Mouse (Mus musculus) heart, embryonic 10.5 days (tissue): ENCODE results near the gene Tceal9. TPM values are rescaled to one million over a fixed set of nuclear protein-coding genes. Genes with fewer than 3 reads are reported as not detected.
"Not testable (repeated sequence)": the region's sequence is repeated elsewhere in the genome, so short reads cannot be mapped to it uniquely, and the experiment has no call there.

ENCODE experiments used
- DNase-seq: peaks from one replicate; pipeline ENCODE4 v3.0.0-alpha.2; 2017; ENCODE audit warnings: low spot score
- H3K27ac ChIP-seq: fragments of 300-500 bp; sonication (generic); 2 replicates; pipeline ENCODE4 v1.5.1; 2016; ENCODE audit warnings: mild to moderate bottlenecking
- H3K27me3 ChIP-seq: fragments of 300-500 bp; sonication (generic); 2 replicates; pipeline ENCODE4 v1.6.1; 2016; ENCODE audit warnings: mild to moderate bottlenecking; ENCODE audit not compliant: poor library complexity, insufficient read depth, severe bottlenecking
- H3K36me3 ChIP-seq: fragments of 300-500 bp; sonication (generic); 2 replicates; pipeline ENCODE4 v1.6.1; 2016; ENCODE audit warnings: mild to moderate bottlenecking, moderate library complexity
- H3K4me1 ChIP-seq: fragments of 300-500 bp; sonication (generic); 2 replicates; pipeline ENCODE4 v1.6.1; 2016; ENCODE audit warnings: mild to moderate bottlenecking
- H3K4me3 ChIP-seq: fragments of 300-500 bp; sonication (generic); 2 replicates; pipeline ENCODE4 v1.5.1; 2016; ENCODE audit warnings: mild to moderate bottlenecking, moderate library complexity
- H3K9me3 ChIP-seq: fragments of 300-500 bp; sonication (generic); 2 replicates; pipeline ENCODE4 v1.6.1; 2016; ENCODE audit warnings: mild to moderate bottlenecking, moderate library complexity
- WGBS: fragments of 180-500 bp; shearing (Covaris S2); methylation state at CpG from one replicate; pipeline ENCODE4 v1.1.7; 2016; 5-methylcytosine and 5-hydroxymethylcytosine counted together
- polyA plus RNA-seq: library from polyadenylated mRNA; unstranded; fragments of >200 nt; fragmentation: Nextera tagmentation; extraction: Ambion mirVana; gene quantifications from 2 replicates; pipeline ENCODE4 v1.2.1, GENCODE M21; 2016

Gene Tceal9
- polyA plus RNA-seq, result 514 and 610 TPM in 2 replicates

DNA sequence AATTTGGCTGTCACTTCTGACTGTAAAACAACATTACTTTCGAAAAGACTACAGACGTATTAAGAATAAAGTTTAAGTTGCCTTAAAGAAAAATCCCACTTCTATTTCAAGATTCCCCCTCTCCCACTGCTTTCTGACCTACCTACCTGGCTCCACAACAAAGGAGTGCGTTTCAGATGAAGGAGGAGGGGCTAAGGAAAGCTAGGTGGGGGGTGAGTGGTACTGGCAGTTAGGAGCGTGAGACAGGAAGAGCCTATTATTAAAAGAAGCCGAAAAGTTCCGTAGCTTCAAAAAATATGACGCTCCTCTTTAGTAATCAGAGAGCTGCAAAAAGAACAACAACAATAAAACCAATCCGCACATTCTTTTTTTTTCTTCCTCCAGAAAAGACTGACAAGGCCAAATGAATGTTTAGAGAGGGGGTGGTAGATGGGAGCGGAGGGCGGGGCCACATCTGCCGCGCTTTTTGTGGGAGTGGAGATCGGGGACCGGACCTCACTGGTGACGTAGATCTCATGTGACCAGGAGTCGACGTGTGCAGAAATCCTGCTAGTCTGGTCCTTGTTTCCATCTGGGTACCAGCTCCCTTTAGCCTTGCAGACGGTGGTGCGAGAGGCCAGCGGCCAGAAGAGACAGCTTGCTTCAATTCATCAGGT is at the start of gene Tceal9:
Tceal9 (plus strand) TSS at position 506 of the 656 bp plus-strand sequence.
- peaks cover 12% of the 10 kb centered on the region; the same call in 1 of the 2 replicates for H3K36me3 ChIP-seq
- H3K9me3 ChIP-seq, result no peaks in the 10 kb centered on the region
- 24% methylated on average over 20 of the region's 20 CpGs for WGBS
- H3K27ac ChIP-seq, result peak within 1 kb of the TSS; percentile 91
- no peaks in the 10 kb centered on the region for H3K27me3 ChIP-seq
- no peaks in the 10 kb centered on the region for H3K4me1 ChIP-seq
- H3K4me3 ChIP-seq, result peak within 1 kb of the TSS; percentile 64
- DNase-seq, result peak; percentile 94

GRCm38 (mm10) chrX:136195193-136195944 is 49.5 kb upstream of the Tceal9 start:
- H3K9me3 ChIP-seq, result no peaks in the 10 kb centered on the region
- WGBS, result 81% methylated on average over 16 of the region's 16 CpGs
- H3K27ac ChIP-seq, result no peak overlapping the region
- no peak for DNase-seq
- H3K36me3 ChIP-seq, result no peaks in the 10 kb centered on the region
- no peak overlapping the region for H3K4me3 ChIP-seq
- no peaks in the 10 kb centered on the region for H3K27me3 ChIP-seq
- no peaks in the 10 kb centered on the region for H3K4me1 ChIP-seq

DNA sequence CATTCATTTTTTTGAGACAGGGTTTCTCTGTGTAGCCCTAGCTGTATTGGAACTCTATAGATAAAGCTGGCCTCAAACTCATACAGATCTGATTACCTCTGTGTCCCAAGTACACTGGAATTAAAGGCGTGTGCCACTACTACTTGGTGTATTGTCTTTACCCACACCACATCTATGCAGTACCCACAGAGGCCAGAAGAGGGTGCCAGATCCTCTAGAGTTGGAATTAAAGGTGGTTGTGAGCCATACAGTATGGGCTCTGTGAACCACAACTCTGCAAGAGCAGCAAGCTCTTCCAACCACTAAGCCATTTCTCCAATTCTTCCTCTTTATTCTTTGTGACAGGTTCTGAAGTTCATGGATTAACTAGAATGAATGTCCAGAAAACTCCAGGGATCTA is 48.0 kb upstream of the Tceal9 start:
- WGBS, result 63% methylated on average over 1 of the region's 1 CpGs
- H3K9me3 ChIP-seq, result no peaks in the 10 kb centered on the region
- no peak overlapping the region for H3K4me3 ChIP-seq
- H3K27ac ChIP-seq, result no peak overlapping the region
- DNase-seq, result no peak
- no peaks in the 10 kb centered on the region for H3K36me3 ChIP-seq
- no peaks in the 10 kb centered on the region for H3K27me3 ChIP-seq
- H3K4me1 ChIP-seq, result no peaks in the 10 kb centered on the region

- peak overlapping the region; percentile 57 for H3K4me3 ChIP-seq
- H3K27me3 ChIP-seq, result no peaks in the 10 kb centered on the region
- peak; percentile 74 for DNase-seq
- 24% methylated on average over 7 of the region's 7 CpGs for WGBS
- no peaks in the 10 kb centered on the region for H3K36me3 ChIP-seq
- H3K9me3 ChIP-seq, result no peaks in the 10 kb centered on the region
- no peaks in the 10 kb centered on the region for H3K4me1 ChIP-seq
- peak overlapping the region; percentile 73 for H3K27ac ChIP-seq
Measured at GRCm38 (mm10) chrX:136203257-136203656, 41.6 kb upstream of the Tceal9 start.

DNA sequence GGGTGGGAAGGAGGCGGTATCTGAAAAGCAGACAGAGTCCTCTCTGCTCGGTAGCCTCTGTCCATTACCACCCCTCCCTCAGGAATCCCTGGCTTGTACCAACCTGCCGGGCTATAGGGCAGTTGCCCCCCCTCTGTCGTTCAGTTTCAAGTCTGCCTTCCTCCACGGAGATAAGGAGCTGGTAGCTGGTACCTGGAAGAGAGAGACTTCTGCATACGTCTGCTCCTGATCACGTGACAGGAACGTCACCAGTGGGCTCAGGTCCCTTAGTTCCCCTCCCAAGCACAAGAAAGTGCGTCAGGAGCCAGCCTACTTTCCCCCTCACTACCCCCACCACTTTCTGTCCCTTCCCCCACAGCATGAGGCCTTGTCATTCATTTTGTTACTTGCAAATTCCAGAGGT is 41.2 kb upstream of the Tceal9 start, which contains the start of gene Tceal5:
Tceal5 (minus strand) TSS at position 213 of the 403 bp plus-strand sequence.
- WGBS, result 23% methylated on average over 9 of the region's 9 CpGs
- no peaks in the 10 kb centered on the region for H3K9me3 ChIP-seq
- no peaks in the 10 kb centered on the region for H3K27me3 ChIP-seq
- peak within 1 kb of the TSS; percentile 73 for H3K27ac ChIP-seq
- H3K36me3 ChIP-seq, result no peaks in the 10 kb centered on the region
- no peaks in the 10 kb centered on the region for H3K4me1 ChIP-seq
- DNase-seq, result peak; percentile 88
- peak within 1 kb of the TSS; percentile 57 for H3K4me3 ChIP-seq

DNA sequence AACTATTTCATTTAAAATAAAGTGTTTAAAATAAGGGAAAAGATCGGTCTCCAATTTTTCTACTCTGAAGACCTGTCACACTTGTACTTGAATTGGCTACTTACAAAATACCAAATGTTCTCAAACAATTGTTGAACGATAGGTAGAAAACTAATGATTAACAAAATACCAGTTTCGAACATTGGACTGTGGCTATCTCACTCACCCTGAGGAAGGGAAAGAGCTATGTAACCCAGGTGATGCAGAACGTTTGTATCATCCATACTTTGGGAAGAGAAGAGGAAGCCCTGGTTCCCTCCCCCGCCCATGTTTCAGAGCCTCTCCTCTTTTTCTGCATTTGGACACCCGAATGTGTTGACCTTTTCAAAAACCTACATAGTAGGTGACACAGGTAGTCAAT is 40.5 kb upstream of the Tceal9 start:
- WGBS, result 70% methylated on average over 6 of the region's 6 CpGs
- H3K27me3 ChIP-seq, result no peaks in the 10 kb centered on the region
- H3K9me3 ChIP-seq, result no peaks in the 10 kb centered on the region
- H3K4me3 ChIP-seq, result no peak overlapping the region
- no peak overlapping the region for H3K27ac ChIP-seq
- no peaks in the 10 kb centered on the region for H3K36me3 ChIP-seq
- DNase-seq, result no peak
- no peaks in the 10 kb centered on the region for H3K4me1 ChIP-seq

- Histone ChIP-seq H3K4me1 (no peaks in the 10 kb centered on the region), H3K27me3 (no peaks in the 10 kb centered on the region), H3K36me3 (no peaks in the 10 kb centered on the region), H3K9me3 (no peaks in the 10 kb centered on the region), H3K27ac (no peak overlapping the region), H3K4me3 (no peak overlapping the region)
- WGBS, result 46% methylated on average over 2 of the region's 2 CpGs
- no peak for DNase-seq
Measured at GRCm38 (mm10) chrX:136213396-136213795, 31.5 kb upstream of the Tceal9 start.

- H3K36me3 ChIP-seq, H3K9me3 ChIP-seq, H3K27me3 ChIP-seq, H3K4me1 ChIP-seq, DNase-seq: not testable (repeated sequence)
- WGBS, result 24% methylated on average over 15 of the region's 67 CpGs
- Histone ChIP-seq H3K27ac (0 out of 2 replicates have a peak within 1 kb of the TSS, but pooled peaks have one; percentile 67), H3K4me3 (peak within 1 kb of the TSS; percentile 55)
Measured at GRCm38 (mm10) chrX:136214729-136215677, 29.9 kb upstream of the Tceal9 start, which contains the start of the genes Tceal7 and Bex1. Gene Tceal7 (plus strand): TSS chrX:136214779. Gene Bex1 (minus strand): TSS chrX:136215513.

DNA sequence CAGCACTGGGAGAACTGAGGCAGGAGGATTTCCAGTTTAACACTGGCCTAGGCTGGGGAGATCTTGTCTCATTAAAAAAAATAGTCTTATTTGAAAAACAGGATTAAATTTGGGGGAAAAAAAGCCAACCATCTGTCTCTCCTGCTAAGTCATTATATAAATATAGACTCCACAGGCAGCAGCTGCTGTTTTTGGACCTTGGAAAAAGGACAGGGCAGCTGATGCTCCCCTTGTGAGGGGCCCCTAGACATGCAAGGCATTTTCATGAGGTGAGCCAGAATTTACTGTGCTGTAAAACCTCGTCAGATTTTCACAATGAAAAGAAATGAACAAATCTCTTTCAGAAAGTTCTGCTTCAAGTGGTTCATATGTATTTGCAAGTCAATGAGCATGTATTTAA is 28.6 kb upstream of the Tceal9 start:
- no peaks in the 10 kb centered on the region for H3K4me1 ChIP-seq
- WGBS, result 66% methylated on average over 1 of the region's 1 CpGs
- DNase-seq, result no peak
- H3K36me3 ChIP-seq, result no peaks in the 10 kb centered on the region
- no peaks in the 10 kb centered on the region for H3K27me3 ChIP-seq
- H3K27ac ChIP-seq, result no peak overlapping the region
- no peaks in the 10 kb centered on the region for H3K9me3 ChIP-seq
- H3K4me3 ChIP-seq, result no peak overlapping the region

GRCm38 (mm10) chrX:136223714-136224113 is 21.2 kb upstream of the Tceal9 start:
- no peaks in the 10 kb centered on the region for H3K4me1 ChIP-seq
- H3K27me3 ChIP-seq, result no peaks in the 10 kb centered on the region
- no peak for DNase-seq
- no peak overlapping the region for H3K27ac ChIP-seq
- H3K36me3 ChIP-seq, result no peaks in the 10 kb centered on the region
- WGBS, result 45% methylated on average over 6 of the region's 6 CpGs
- H3K4me3 ChIP-seq, result no peak overlapping the region
- no peaks in the 10 kb centered on the region for H3K9me3 ChIP-seq

- 68% methylated on average over 5 of the region's 5 CpGs for WGBS
- no peak for DNase-seq
- Histone ChIP-seq H3K27ac (no peak overlapping the region), H3K27me3 (no peaks in the 10 kb centered on the region), H3K9me3 (no peaks in the 10 kb centered on the region), H3K4me3 (no peak overlapping the region), H3K36me3 (no peaks in the 10 kb centered on the region), H3K4me1 (no peaks in the 10 kb centered on the region)
Measured at GRCm38 (mm10) chrX:136227768-136228167, 17.1 kb upstream of the Tceal9 start.

DNA sequence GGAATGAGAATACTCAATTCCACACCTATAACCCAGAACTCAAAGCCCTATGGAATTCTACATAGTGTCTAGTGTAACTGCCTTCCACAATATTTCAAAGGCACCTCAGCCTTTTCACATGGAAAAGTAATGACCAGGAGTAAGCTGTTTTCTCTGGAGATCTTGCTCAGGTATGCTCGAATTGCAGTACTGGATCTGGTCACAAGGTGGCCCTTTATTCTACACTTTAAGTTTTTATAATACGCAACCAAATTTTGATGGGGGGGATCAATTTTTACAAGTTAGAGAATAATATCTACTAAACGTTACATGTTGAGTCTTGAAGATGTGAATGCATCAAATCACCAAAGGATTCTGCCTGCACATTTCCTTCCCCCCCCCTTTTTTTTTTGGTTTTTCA is 6.8 kb upstream of the Tceal9 start:
- Histone ChIP-seq H3K4me1 (no peaks in the 10 kb centered on the region), H3K27ac (no peak overlapping the region), H3K27me3 (no peaks in the 10 kb centered on the region), H3K4me3 (no peak overlapping the region), H3K36me3 (no peaks in the 10 kb centered on the region), H3K9me3 (no peaks in the 10 kb centered on the region)
- WGBS, result 53% methylated on average over 3 of the region's 3 CpGs
- DNase-seq, result no peak
